Mouse (Mus musculus) stomach, embryonic 16.5 days (tissue): Measurements from ENCODE around the gene Ehf. TPM values are rescaled to one million over a fixed set of nuclear protein-coding genes. Genes with fewer than 3 reads are reported as not detected.

ENCODE experiments used
- ATAC-seq: fragments of 200-750 bp; cut with Nextera tagmentation; 2 replicates; pipeline ENCODE4 v1.8.0; 2017; ENCODE audit warnings: moderate number of reproducible peaks, moderate TSS enrichment; ENCODE audit not compliant: insufficient read depth, low FRiP score
- H3K27ac ChIP-seq: fragments of 300-500 bp; sonication (generic); 2 replicates; pipeline ENCODE4 v1.5.1; 2014; ENCODE audit warnings: low read length
- H3K27me3 ChIP-seq: fragments of 300-500 bp; sonication (generic); 2 replicates; pipeline ENCODE4 v1.6.1; 2014; ENCODE audit warnings: low read length, control low read depth, mixed read lengths; ENCODE audit not compliant: control insufficient read depth, insufficient read depth
- H3K36me3 ChIP-seq: fragments of 300-500 bp; sonication (generic); 2 replicates; pipeline ENCODE4 v1.6.1; 2014; ENCODE audit warnings: low read length; ENCODE audit not compliant: control insufficient read depth, insufficient read depth
- H3K4me1 ChIP-seq: fragments of 300-500 bp; sonication (generic); 2 replicates; pipeline ENCODE4 v1.6.1; 2014; ENCODE audit warnings: low read length, control low read depth, mixed read lengths; ENCODE audit not compliant: control insufficient read depth, insufficient read depth
- H3K4me2 ChIP-seq: fragments of 300-500 bp; sonication (generic); 2 replicates; pipeline ENCODE4 v1.6.1; 2014; ENCODE audit warnings: low read depth, low read length, mixed read lengths
- H3K4me3 ChIP-seq: fragments of 300-500 bp; sonication (generic); replicated peaks from 2 replicates; pipeline ENCODE4 v1.5.1; 2014; ENCODE audit warnings: mild to moderate bottlenecking, low read length
- H3K9ac ChIP-seq: fragments of 300-500 bp; sonication (generic); 2 replicates; pipeline ENCODE4 v1.6.1; 2014; ENCODE audit warnings: low read length
- H3K9me3 ChIP-seq: fragments of 300-500 bp; sonication (generic); replicated peaks from 2 replicates; pipeline ENCODE4 v1.6.1; 2016; ENCODE audit warnings: low read length, control low read depth; ENCODE audit not compliant: control insufficient read depth
- WGBS: fragments of 180-500 bp; shearing (Covaris S2); extraction: QIAGEN DNeasy Blood & Tissue Kit; methylation state at CpG from one replicate; pipeline ENCODE4 v1.1.7; 2014; 5-methylcytosine and 5-hydroxymethylcytosine counted together
- polyA plus RNA-seq: library from polyadenylated mRNA; unstranded; fragments of >200 nt; fragmentation: Nextera tagmentation; extraction: Ambion mirVana; gene quantifications from 2 replicates; pipeline ENCODE4 v1.2.1, GENCODE M21; 2015

Gene Ehf
- polyA plus RNA-seq, 1 experiment from 2014 or later, result 39.1 TPM

- WGBS, result 63% methylated on average over 5 of the region's 5 CpGs
- Histone ChIP-seq H3K27ac (no peak overlapping the region), H3K36me3 (no peaks in the 10 kb centered on the region), H3K27me3 (no peaks in the 10 kb centered on the region), H3K9ac (no peak overlapping the region), H3K4me2 (no peak overlapping the region), H3K4me3 (no peak overlapping the region), H3K4me1 (0 out of 2 replicates have a peak, but pooled peaks cover 2% of the 10 kb centered on the region), H3K9me3 (no peaks in the 10 kb centered on the region)
- ATAC-seq, result no peak
Measured at GRCm38 (mm10) chr2:103310663-103311062, 7.6 kb upstream of the Ehf start.

GRCm38 (mm10) chr2:103306686-103307085, 3.6 kb upstream of the Ehf start:
- no peak overlapping the region for H3K4me2 ChIP-seq
- H3K9me3 ChIP-seq, result no peaks in the 10 kb centered on the region
- no peak overlapping the region for H3K27ac ChIP-seq
- no peaks in the 10 kb centered on the region for H3K27me3 ChIP-seq
- no peak overlapping the region for H3K4me3 ChIP-seq
- no peak for ATAC-seq
- WGBS, result 33% methylated on average over 6 of the region's 6 CpGs
- no peak overlapping the region for H3K9ac ChIP-seq
- no peaks in the 10 kb centered on the region for H3K36me3 ChIP-seq
- H3K4me1 ChIP-seq, result no peaks in the 10 kb centered on the region

- WGBS, result 41% methylated on average over 6 of the region's 6 CpGs
- Histone ChIP-seq H3K9me3 (no peaks in the 10 kb centered on the region), H3K4me2 (peak overlapping the region; percentile 42), H3K27ac (peak overlapping the region; percentile 90), H3K9ac (peak overlapping the region; percentile 65), H3K4me1 (no peaks in the 10 kb centered on the region; the same call in 1 of the 2 replicates), H3K36me3 (no peaks in the 10 kb centered on the region), H3K27me3 (no peaks in the 10 kb centered on the region), H3K4me3 (peak overlapping the region; percentile 41)
- ATAC-seq, result peak; percentile 48; the same call in 1 of the 2 replicates
Measured at GRCm38 (mm10) chr2:103302669-103303068, 409 bp downstream of the Ehf start.

- H3K4me2 ChIP-seq, result peak overlapping the region; percentile 42
- H3K27me3 ChIP-seq, result no peaks in the 10 kb centered on the region
- H3K4me1 ChIP-seq, result peaks cover 11% of the 10 kb centered on the region
- peak overlapping the region; percentile 24 for H3K4me3 ChIP-seq
- H3K27ac ChIP-seq, result peak overlapping the region; percentile 56
- WGBS, result 42% methylated on average over 13 of the region's 13 CpGs
- no peaks in the 10 kb centered on the region for H3K9me3 ChIP-seq
- ATAC-seq, result no peak
- peak overlapping the region; percentile 32; the same call in 1 of the 2 replicates for H3K9ac ChIP-seq
- no peaks in the 10 kb centered on the region for H3K36me3 ChIP-seq
Measured at GRCm38 (mm10) chr2:103298711-103299463, 4.2 kb downstream of the Ehf start.

- H3K4me3 ChIP-seq, result no peak overlapping the region
- peak overlapping the region; percentile 75 for H3K27ac ChIP-seq
- H3K36me3 ChIP-seq, result no peaks in the 10 kb centered on the region
- H3K9ac ChIP-seq, result no peak overlapping the region
- H3K27me3 ChIP-seq, result no peaks in the 10 kb centered on the region
- no peaks in the 10 kb centered on the region for H3K9me3 ChIP-seq
- peaks cover 25% of the 10 kb centered on the region for H3K4me1 ChIP-seq
- ATAC-seq, result peak; percentile 76; the same call in 1 of the 2 replicates
- 10% methylated on average over 3 of the region's 3 CpGs for WGBS
- peak overlapping the region; percentile 11; the same call in 1 of the 2 replicates for H3K4me2 ChIP-seq
Measured at GRCm38 (mm10) chr2:103294526-103294925, 8.6 kb downstream of the Ehf start.

- no peak for ATAC-seq
- no peaks in the 10 kb centered on the region for H3K9me3 ChIP-seq
- H3K4me2 ChIP-seq, result no peak overlapping the region
- no peak overlapping the region for H3K4me3 ChIP-seq
- H3K9ac ChIP-seq, result peak overlapping the region; percentile 32; the same call in 1 of the 2 replicates
- H3K4me1 ChIP-seq, result peaks cover 30% of the 10 kb centered on the region
- WGBS, result 68% methylated on average over 5 of the region's 5 CpGs
- H3K36me3 ChIP-seq, result no peaks in the 10 kb centered on the region
- no peaks in the 10 kb centered on the region for H3K27me3 ChIP-seq
- H3K27ac ChIP-seq, result peak overlapping the region; percentile 75
Measured at GRCm38 (mm10) chr2:103293751-103294150, 9.3 kb downstream of the Ehf start.

GRCm38 (mm10) chr2:103293214-103293613, 9.9 kb downstream of the Ehf start:
- Histone ChIP-seq H3K9me3 (no peaks in the 10 kb centered on the region), H3K4me3 (no peak overlapping the region), H3K4me1 (peaks cover 30% of the 10 kb centered on the region), H3K27me3 (no peaks in the 10 kb centered on the region), H3K36me3 (no peaks in the 10 kb centered on the region), H3K9ac (peak overlapping the region; percentile 6; the same call in 1 of the 2 replicates), H3K4me2 (no peak overlapping the region; the same call in 1 of the 2 replicates), H3K27ac (peak overlapping the region; percentile 34; the same call in 1 of the 2 replicates)
- no peak for ATAC-seq
- WGBS, result 25% methylated on average over 3 of the region's 3 CpGs

- H3K27me3 ChIP-seq, result no peaks in the 10 kb centered on the region
- ATAC-seq, result no peak
- no peaks in the 10 kb centered on the region for H3K9me3 ChIP-seq
- H3K4me3 ChIP-seq, result no peak overlapping the region
- no peak overlapping the region for H3K9ac ChIP-seq
- WGBS, result 64% methylated on average over 2 of the region's 2 CpGs
- H3K27ac ChIP-seq, result no peak overlapping the region; the same call in 1 of the 2 replicates
- H3K36me3 ChIP-seq, result no peaks in the 10 kb centered on the region
- H3K4me1 ChIP-seq, result peaks cover 42% of the 10 kb centered on the region
- H3K4me2 ChIP-seq, result no peak overlapping the region
Measured at GRCm38 (mm10) chr2:103290705-103291269, 12.3 kb downstream of the Ehf start.

- Histone ChIP-seq H3K4me1 (peaks cover 43% of the 10 kb centered on the region), H3K9ac (no peak overlapping the region), H3K27me3 (no peaks in the 10 kb centered on the region), H3K27ac (0 out of 2 replicates have a peak overlapping the region, but pooled peaks have one; percentile 35), H3K36me3 (no peaks in the 10 kb centered on the region), H3K4me2 (no peak overlapping the region), H3K9me3 (no peaks in the 10 kb centered on the region), H3K4me3 (no peak overlapping the region)
- no peak for ATAC-seq
- 82% methylated on average over 3 of the region's 3 CpGs for WGBS
Measured at GRCm38 (mm10) chr2:103290167-103290566, 12.9 kb downstream of the Ehf start.
